ENCODE assay signal across 13 mouse cellular contexts in the genomic region with DNA sequence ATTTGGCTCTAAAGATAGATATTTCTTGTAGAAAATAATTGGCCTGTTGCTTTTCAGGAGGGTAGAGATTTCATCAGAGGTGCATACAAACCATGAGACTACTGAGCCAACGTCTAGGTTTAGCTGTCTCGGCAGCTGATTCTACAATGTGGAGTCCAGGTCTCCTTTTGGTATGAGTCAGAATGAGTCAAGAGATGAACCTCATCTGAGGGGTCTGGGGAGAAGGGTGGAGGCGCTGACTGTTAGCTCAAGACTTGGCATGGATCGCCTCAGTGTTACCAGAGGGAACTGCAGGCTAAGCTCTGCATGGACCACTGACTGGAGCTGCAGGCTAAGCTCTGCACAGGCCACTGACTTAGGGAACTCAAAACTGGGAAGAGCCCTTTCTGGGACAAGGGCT.
DNase-seq lines count a peak whose midpoint lies in the region; ATAC-seq lines count a peak whose summit lies in the region.
"Had no signal": no experiment of that assay in that cellular context is flagged by ENCODE, and none has a peak within 500 bp of the region (broad histone marks: within the 10 kb centered on the region; RNA-seq: fewer than 3 reads in every experiment).

No protein-coding gene starts in this region.

- no peak for ATAC-seq in heart, embryonic 11.5 days (replicated peaks; ENCODE audit: insufficient number of reproducible peaks, low FRiP score, low TSS enrichment)
- no peak for ATAC-seq in midbrain, embryonic 11.5 days (ENCODE audit: low FRiP score)
- no peak for ATAC-seq in erythroblast, adult 5-6 weeks (replicated peaks; ENCODE audit: low FRiP score, poor library complexity, severe bottlenecking)
- ATAC-seq: CD4-positive, CD25-positive, alpha-beta regulatory T cell, adult 4 months had no signal

- no peaks in the 10 kb centered on the region for H3K9me3 ChIP-seq in heart, embryonic 11.5 days (replicated peaks; ENCODE audit: control insufficient read depth, low read length)
- no peaks in the 10 kb centered on the region for H3K9me3 ChIP-seq in limb, embryonic 10.5 days (replicated peaks)
- no peaks in the 10 kb centered on the region for H3K9me3 ChIP-seq in midbrain, embryonic 11.5 days (ENCODE audit: control insufficient read depth, low read length)
- H3K9me3 ChIP-seq: forebrain, embryonic 12.5 days; hindbrain, embryonic 15.5 days had no signal

- no peak overlapping the region for H3K4me2 ChIP-seq in heart, embryonic 11.5 days
- no peak overlapping the region for H3K4me2 ChIP-seq in midbrain, embryonic 11.5 days
- H3K4me2 ChIP-seq: forebrain, embryonic 12.5 days; hindbrain, embryonic 15.5 days; lung, embryonic 14.5 days had no signal

- intact Hi-C loops in heart, postnatal 10 days (cut with DNase I): no loop called here

- no peaks in the 10 kb centered on the region for H3K27me3 ChIP-seq in heart, embryonic 11.5 days (ENCODE audit: control insufficient read depth, insufficient read depth, low read length)
- no peaks in the 10 kb centered on the region for H3K27me3 ChIP-seq in limb, embryonic 10.5 days (ENCODE audit: low read depth, poor library complexity, severe bottlenecking)
- no peaks in the 10 kb centered on the region for H3K27me3 ChIP-seq in midbrain, embryonic 11.5 days (ENCODE audit: control insufficient read depth, insufficient read depth, low read length)
- H3K27me3 ChIP-seq: forebrain, embryonic 12.5 days; hindbrain, embryonic 15.5 days had no signal

- H3K4me3 ChIP-seq in heart, embryonic 11.5 days (ENCODE audit: low read depth, low read length): no peak overlapping the region
- no peak overlapping the region for H3K4me3 ChIP-seq in limb, embryonic 10.5 days
- H3K4me3 ChIP-seq in midbrain, embryonic 11.5 days (ENCODE audit: low read depth, low read length): no peak overlapping the region
- H3K4me3 ChIP-seq: forebrain, embryonic 12.5 days; hindbrain, embryonic 15.5 days had no signal

- H3K27ac ChIP-seq in heart, embryonic 11.5 days (ENCODE audit: low read depth, low read length): no peak overlapping the region
- H3K27ac ChIP-seq in limb, embryonic 10.5 days: peak overlapping the region; percentile 64
- no peak overlapping the region for H3K27ac ChIP-seq in midbrain, embryonic 11.5 days (ENCODE audit: low read depth, low read length)
- H3K27ac ChIP-seq: forebrain, embryonic 12.5 days; hindbrain, embryonic 15.5 days had no signal

- WGBS in heart, embryonic 11.5 days (ENCODE audit: insufficient replicate concordance): 78% methylated on average over 4 of the region's 4 CpGs
- 85% methylated on average over 4 of the region's 4 CpGs for WGBS in limb, embryonic 10.5 days
- WGBS in midbrain, embryonic 11.5 days: 80% methylated on average over 4 of the region's 4 CpGs

- peaks cover 14% of the 10 kb centered on the region; the same call in 1 of the 2 replicates for H3K36me3 ChIP-seq in heart, embryonic 11.5 days (ENCODE audit: control insufficient read depth, insufficient read depth, low read length)
- H3K36me3 ChIP-seq in limb, embryonic 10.5 days: peaks cover 36% of the 10 kb centered on the region
- no peaks in the 10 kb centered on the region; the same call in 1 of the 2 replicates for H3K36me3 ChIP-seq in midbrain, embryonic 11.5 days (ENCODE audit: control insufficient read depth, insufficient read depth, low read length)

- H3K4me1 ChIP-seq in heart, embryonic 11.5 days (ENCODE audit: control insufficient read depth, insufficient read depth, low read length): peaks cover 13% of the 10 kb centered on the region
- H3K4me1 ChIP-seq in limb, embryonic 10.5 days: peaks cover 34% of the 10 kb centered on the region
- H3K4me1 ChIP-seq in midbrain, embryonic 11.5 days (ENCODE audit: control insufficient read depth, insufficient read depth, low read length): peaks cover 3% of the 10 kb centered on the region; the same call in 1 of the 2 replicates
- H3K4me1 ChIP-seq: hindbrain, embryonic 15.5 days had no signal

- DNase-seq in heart, postnatal 10 days: peak; percentile 34 to 38
- peak; percentile 87 for DNase-seq in NIH3T3 (ENCODE audit: low read depth)
- no peak for DNase-seq in limb, embryonic 10.5 days (ENCODE audit: low spot score)
- DNase-seq in layer of hippocampus, adult 9-11 months: no peak
- no peak for DNase-seq in midbrain, embryonic 11.5 days (ENCODE audit: low spot score, missing footprints)
- DNase-seq: kidney, adult 2 months; lung, embryonic 14.5 days; midbrain, embryonic 14.5 days had no signal

- no peak overlapping the region for H3K9ac ChIP-seq in heart, embryonic 11.5 days (ENCODE audit: low read depth, low read length)
- H3K9ac ChIP-seq in midbrain, embryonic 11.5 days (ENCODE audit: low read length): no peak overlapping the region
- H3K9ac ChIP-seq: forebrain, embryonic 12.5 days; hindbrain, embryonic 15.5 days; lung, embryonic 14.5 days had no signal

Comparison
In these comparisons a context has a peak if more than half of its experiments do, and no peak if none do; other contexts are left out.
1. DNase-seq: peak in heart, postnatal 10 days (2 of 2) and NIH3T3 (single experiment); none in limb, embryonic 10.5 days (single experiment), layer of hippocampus, adult 9-11 months (single experiment) and midbrain, embryonic 11.5 days (single experiment).